Mouse (Mus musculus) skeletal muscle tissue, adult 2 months (tissue): ENCODE measurements around the gene Fbxl20.
"Not testable (repeated sequence)": the region's sequence is repeated elsewhere in the genome, so short reads cannot be mapped to it uniquely, and the experiment has no call there.

Experiments used
- DNase-seq: peaks from one replicate; pipeline ENCODE4 v3.0.0-alpha.2; 2012; ENCODE audit warnings: low read depth, low spot score

Fbxl20 gene

DNA sequence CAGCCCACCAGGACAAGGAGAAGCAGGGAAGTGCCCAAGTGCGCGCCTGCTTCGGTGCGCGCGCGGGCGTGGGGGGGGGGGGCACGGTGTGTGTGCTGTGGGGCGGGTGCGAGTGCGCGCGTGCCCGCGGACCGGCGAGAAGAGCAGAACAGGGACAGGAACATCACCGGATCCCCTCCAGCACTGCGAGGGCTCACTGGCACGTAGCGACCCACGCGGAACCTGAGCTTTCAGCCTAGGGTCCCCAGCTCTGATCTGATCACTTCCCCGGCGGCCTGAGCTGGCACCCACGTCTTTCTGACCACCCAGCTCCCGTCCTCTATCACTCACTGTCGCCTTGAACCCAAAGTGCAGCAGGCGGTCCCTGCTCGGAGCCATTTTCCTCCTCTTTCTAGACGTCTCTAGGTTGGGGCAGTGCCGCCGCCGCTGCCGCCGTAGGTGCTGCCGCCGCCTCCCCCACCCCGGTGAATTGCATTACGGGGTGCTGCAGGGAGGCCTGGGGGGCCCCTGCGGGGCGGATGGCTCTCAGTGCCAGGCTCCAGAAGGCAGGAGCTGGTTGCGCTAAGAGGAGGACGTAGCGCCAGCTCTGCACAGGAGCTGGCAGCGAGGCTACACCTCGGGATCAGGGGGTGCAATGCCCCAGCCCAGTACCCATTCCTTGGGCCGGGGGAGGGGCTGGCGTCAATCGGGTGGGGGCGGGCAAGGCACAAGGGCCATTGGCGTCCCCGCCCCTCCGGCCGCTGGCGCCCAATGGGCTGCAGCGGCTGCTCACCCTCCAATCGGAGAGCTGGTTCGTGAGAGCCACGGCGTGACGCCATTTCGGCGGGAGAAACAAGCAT is at the start of gene Fbxl20:
Gene Fbxl20 (minus strand): TSS at position 618 of the 839 bp plus-strand sequence.
- DNase-seq = peak; percentile 88

DNA sequence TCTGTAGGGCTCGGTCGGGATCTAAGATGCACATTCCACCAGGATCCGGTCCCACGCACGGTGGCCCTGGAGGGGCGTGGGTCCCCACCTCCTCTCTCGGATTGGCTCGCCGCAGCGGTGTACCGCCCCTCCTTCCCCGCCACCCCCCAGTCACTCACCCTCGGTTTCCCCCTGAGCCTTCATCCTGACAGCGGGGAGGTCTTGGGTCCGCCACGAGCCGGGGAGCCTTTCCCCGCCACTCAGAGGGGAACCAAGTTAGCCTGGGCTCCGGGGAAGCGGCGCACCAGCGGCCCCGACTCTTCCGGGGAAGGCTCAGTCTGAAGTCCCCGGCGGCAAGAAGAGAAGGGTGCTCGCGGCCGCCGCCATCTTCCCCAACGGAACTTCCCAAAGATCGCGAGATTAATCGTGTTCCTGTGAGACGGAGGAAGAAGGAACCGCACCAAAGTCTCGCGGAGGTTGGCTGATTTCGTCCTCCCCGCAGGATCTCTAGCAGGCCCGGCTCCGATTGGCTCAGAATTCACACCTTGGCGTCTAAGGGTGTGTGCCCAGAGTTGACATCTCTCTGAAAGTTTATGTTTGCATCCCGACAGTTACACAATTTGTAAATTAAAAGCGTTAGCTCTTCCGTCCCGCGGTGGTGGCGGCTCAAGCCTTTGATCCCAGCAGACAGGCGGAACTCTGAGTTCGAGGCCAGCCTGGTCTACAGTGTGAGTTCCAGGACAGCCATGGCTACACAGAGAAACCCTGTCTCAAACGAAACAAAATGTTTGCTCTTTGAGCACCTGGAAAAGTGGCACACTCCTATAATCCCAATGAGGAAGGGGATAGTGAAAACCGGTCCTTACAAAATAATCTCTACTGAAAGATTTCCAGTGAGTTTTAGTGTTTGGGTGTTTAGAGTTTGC is 43.0 kb upstream of the Fbxl20 start, which contains the start of gene Med1:
Gene Med1 (minus strand): TSS at position 393 of the 905 bp plus-strand sequence.
- peak; percentile 97 for DNase-seq

- DNase-seq = no peak
Measured at GRCm38 (mm10) chr11:98190820-98191219, 40.6 kb upstream of the Fbxl20 start.

DNA sequence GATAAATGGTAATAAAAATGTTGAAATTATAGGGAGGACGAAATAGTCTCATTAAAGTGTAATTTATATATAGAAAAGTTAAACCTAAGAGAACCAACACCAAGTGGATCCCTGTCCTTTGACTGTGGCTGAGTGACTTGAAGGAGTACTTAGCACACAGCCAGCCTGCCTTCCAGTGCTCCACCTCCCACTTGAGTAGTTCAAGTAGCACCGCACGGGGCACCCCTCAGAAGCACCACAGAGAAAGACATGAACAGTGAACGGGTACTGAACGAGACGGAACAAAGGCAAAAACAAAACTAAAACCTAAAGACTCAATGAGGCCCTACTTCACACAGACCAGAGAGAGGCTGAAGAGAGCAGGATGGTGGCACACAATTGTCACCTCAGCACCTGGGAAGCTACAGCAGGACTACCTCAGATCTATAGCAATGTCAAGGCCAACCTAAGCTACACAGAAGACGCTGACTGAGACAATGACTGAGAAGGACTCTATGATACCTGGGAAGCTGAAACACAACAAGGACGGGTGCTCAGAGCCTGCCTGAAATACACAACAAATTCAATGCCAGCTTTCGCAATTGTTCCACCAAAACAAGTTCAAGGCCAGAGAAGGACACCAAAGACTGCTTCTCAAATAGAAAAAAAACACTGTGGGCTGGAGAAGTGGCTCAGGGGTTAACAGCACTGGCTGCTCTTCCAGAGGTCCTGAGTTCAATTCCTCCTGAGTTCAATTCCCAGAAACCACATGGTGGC is 37.6 kb upstream of the Fbxl20 start:
- DNase-seq = no peak

- not testable (repeated sequence) for DNase-seq
Measured at GRCm38 (mm10) chr11:98182149-98182548, 31.9 kb upstream of the Fbxl20 start.

DNA sequence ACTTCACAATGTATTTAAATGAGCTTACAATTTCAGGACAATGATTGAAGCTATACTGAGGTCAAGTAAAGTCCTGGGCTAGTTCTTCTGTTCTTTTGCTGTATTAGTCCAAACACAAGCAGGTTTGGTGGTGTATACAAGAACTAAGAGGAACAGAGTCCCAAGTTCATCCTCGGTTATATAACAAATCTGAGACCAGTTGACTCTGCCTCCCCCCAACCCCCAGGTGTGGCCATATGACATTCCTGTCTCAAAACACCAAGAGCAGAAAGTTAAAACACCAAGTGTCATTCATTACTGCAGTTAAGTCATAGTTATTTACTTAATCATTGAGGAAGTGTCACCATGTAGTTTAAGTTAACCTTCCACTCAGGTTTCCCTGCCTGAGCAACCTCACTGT is 18.2 kb upstream of the Fbxl20 start:
- no peak for DNase-seq

- no peak for DNase-seq
Measured at GRCm38 (mm10) chr11:98155094-98155493, 4.9 kb upstream of the Fbxl20 start.

DNA sequence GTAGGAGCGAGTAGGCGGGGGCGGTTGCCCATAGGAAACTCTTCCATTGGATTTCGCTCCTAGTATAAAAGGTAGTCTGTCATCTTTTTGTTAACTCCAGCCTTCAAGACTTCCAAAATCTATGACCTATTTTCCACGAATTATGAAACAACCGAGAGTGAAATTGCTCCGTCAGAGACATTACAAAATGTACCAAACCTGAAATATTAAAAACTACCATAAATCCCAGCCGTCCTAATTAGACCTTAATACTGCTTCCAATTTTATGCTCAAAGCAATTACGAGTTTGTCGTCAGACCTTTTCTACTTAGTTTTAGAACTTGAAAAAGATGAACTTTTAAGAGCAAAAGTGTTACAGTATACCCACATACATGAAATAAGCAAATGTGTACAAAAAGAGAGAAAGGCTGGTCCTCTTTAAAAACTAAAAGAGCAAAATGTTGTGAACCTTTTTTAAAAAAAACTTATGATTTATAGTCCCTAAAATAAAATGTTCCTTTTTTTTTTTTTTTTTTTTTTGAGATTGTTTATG is 488 bp upstream of the Fbxl20 start:
- DNase-seq = no peak

DNA sequence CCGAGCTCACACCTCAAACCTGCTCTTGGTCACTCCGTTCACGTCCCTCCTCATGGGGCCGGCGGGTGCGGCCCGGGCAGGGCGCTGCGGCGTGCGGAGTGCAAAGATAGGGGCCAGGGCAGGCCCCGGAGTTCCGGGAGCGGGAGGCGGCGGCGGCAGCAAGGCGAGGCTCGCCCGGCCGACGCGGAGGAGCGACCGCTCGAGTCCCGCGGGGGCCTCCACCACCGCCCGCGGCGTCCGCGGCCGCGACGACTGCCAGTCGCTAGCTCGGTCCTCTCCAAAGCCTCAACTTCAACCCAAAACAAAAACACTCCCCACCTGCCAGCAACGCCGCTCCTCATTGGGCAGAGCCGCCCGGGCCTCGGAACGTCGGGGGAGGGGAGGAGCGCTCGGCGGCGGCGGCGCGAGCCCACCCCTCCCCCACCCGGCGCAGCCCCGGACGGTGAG is 876 bp downstream of the Fbxl20 start:
- peak; percentile 83 for DNase-seq

GRCm38 (mm10) chr11:98148551-98149301 is 1.5 kb downstream of the Fbxl20 start:
- peak; percentile 42 for DNase-seq

DNA sequence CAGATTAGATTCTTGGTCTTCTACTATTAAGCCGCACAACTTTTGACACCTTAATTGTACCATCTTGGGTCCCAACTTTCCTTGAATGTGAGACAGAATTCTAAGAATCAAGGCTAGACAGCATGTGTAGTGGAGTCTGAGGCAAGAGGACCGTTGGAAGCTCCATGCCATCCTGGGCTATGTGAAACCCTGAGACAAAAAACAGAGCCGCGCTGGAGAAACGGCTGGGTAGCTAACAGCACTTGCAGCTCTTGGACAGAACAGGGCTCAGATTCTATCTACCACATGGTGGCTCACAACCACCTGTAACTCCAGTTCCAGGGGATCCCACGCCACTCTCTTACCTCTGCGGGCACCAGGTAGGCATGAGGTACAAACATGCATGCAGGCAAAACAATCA is 4.3 kb downstream of the Fbxl20 start:
- DNase-seq = no peak

DNA sequence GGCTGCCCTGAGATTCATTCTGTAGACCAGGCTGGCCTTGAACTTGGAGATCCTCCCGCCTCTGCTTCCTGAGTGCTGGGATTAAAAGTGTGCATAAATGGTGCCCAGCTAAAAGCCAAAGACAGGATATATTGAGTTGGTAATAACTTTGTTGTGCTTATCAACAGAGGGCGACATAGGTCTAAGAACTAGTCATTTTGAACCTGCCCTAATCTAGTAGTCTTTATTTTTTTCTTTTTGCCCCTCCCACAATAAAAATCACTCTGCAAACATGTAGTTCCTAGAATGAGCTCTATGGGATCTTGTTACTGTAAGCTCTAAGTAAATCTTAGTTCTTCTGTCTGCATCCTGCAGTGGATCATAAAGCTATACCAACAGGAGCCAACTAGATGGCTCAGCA is 7.7 kb downstream of the Fbxl20 start:
- no peak for DNase-seq

GRCm38 (mm10) chr11:98138894-98139293 is 11.3 kb downstream of the Fbxl20 start:
- no peak for DNase-seq

DNA sequence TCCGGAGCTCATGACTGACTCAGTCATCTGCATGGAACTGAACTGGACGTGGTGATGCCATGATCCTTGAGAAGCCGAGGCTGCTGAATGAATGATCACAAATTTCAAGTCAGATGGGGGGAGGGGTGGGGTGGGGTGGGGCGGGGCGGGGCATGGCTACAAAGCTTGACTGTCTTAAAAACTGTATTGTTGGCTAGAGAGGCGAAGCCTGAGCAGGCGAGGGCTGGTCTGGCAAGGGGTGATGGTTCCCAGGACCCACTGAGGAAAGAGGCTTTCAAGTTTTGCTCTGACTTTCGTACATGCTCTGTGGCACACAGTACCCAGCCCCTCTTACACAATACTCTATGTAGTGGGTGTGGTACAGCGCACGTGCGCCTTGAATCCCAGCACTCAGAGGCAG is 12.4 kb downstream of the Fbxl20 start:
- DNase-seq = no peak

DNA sequence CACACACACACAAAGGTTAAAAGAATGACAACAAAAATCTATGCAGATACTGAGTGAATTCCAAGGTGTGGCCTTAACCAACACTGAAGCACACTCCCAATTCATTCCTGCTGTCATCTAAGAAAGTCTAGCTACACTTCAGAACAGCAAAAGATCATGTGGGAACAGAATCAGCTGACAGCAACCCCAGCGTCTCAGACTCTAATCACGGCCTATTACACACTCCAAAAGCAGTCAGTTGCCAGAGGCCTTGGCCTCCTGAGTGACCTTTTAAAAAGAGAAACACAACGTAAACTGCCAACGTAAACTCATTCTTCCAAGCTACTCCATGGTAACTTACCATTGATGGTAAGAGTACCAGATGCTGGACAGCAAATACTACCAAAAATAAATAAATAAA is 15.3 kb downstream of the Fbxl20 start:
- DNase-seq = peak; percentile 79

GRCm38 (mm10) chr11:98123424-98123823 is 26.8 kb downstream of the Fbxl20 start:
- no peak for DNase-seq

DNA sequence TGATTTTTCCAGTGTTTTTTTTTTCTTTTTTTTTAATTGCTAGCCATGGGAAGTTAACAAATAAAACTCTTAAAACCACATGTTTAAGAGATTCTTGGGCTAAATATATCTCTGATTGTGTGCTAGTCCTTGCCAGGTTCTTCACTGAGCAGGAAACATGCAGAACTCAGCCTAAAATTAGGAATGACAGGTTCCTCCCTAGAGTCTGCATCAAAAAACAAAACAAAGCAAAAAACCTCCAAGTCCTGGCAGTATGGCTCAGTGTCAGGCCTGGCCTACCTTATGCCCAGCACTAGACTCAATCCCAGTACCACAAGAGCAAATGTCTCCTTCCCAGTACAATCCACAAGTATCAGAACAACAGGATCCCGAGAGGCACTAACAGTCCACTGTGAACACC is 35.8 kb downstream of the Fbxl20 start:
- DNase-seq = no peak

GRCm38 (mm10) chr11:98113504-98113903 is 36.7 kb downstream of the Fbxl20 start:
- no peak for DNase-seq

GRCm38 (mm10) chr11:98109706-98110105 is 40.5 kb downstream of the Fbxl20 start:
- no peak for DNase-seq

- no peak for DNase-seq
Measured at GRCm38 (mm10) chr11:98101332-98101731, 48.9 kb downstream of the Fbxl20 start.

- DNase-seq = no peak
Measured at GRCm38 (mm10) chr11:98090583-98090982, 59.6 kb downstream of the Fbxl20 start.
